Mouse (Mus musculus) CH12F3 (cell line): ENCODE results near the gene E2f7.

Source experiments
- in situ Hi-C: fragments of 300-500 bp; cut with MboI; formaldehyde crosslinking; loops from 2 replicates; pipeline ENCODE4 v1.14.3; 2020; ENCODE audit warnings: low sequenced_read_pairs

The E2f7 gene

GRCm38 (mm10) chr10:110835115-110835806 is 90.0 kb downstream of the E2f7 start:
- in situ Hi-C loops: no loop called here
